Mouse (Mus musculus): ENCODE results near the gene Hcar2. TPM values are rescaled to one million over a fixed set of nuclear protein-coding genes. Genes with fewer than 3 reads are reported as not detected.

Hcar2 gene
- polyA plus RNA-seq (2015; fragmentation: Illumina TruSeq; extraction: RNeasy Lipid Tissue Mini Kit (QIAGEN cat#74804); ENCODE audit: insufficient read depth, low replicate concordance) = 10.4 TPM

GRCm38 (mm10) chr5:123865365-123865764 lies at the start of gene Hcar2:
Gene Hcar2, minus strand, starts transcription at chr5:123865499.

GRCm38 (mm10) chr5:123906976-123907630 lies 41.8 kb upstream of the Hcar2 start, which contains the start of gene Denr:
Gene Denr, plus strand, starts transcription at chr5:123907175.

GRCm38 (mm10) chr5:123879928-123880327 lies 14.6 kb upstream of the Hcar2 start, which contains the start of gene Hcar1:
Gene Hcar1, minus strand, starts transcription at chr5:123880020.

Other genes with a start within 250 kb of the Hcar2 start
- 36.5 TPM for gene Clip1, start 180.9 kb downstream of the Hcar2 start, polyA plus RNA-seq (2015; fragmentation: Illumina TruSeq; extraction: RNeasy Lipid Tissue Mini Kit (QIAGEN cat#74804); ENCODE audit: insufficient read depth, low replicate concordance)
- gene Zcchc8, start 144.4 kb downstream of the Hcar2 start, polyA plus RNA-seq (2015; fragmentation: Illumina TruSeq; extraction: RNeasy Lipid Tissue Mini Kit (QIAGEN cat#74804); ENCODE audit: insufficient read depth, low replicate concordance) = 87.5 TPM
- 274 TPM for gene Rsrc2, start 116.1 kb downstream of the Hcar2 start, polyA plus RNA-seq (2015; fragmentation: Illumina TruSeq; extraction: RNeasy Lipid Tissue Mini Kit (QIAGEN cat#74804); ENCODE audit: insufficient read depth, low replicate concordance)
- 6.4 TPM for gene Kntc1, start 115.8 kb downstream of the Hcar2 start, polyA plus RNA-seq (2015; fragmentation: Illumina TruSeq; extraction: RNeasy Lipid Tissue Mini Kit (QIAGEN cat#74804); ENCODE audit: insufficient read depth, low replicate concordance)
- gene Hcar1, start 14.5 kb upstream of the Hcar2 start, polyA plus RNA-seq (2015; fragmentation: Illumina TruSeq; extraction: RNeasy Lipid Tissue Mini Kit (QIAGEN cat#74804); ENCODE audit: insufficient read depth, low replicate concordance) = 0.94 TPM
- gene Denr, start 41.7 kb upstream of the Hcar2 start, polyA plus RNA-seq (2015; fragmentation: Illumina TruSeq; extraction: RNeasy Lipid Tissue Mini Kit (QIAGEN cat#74804); ENCODE audit: insufficient read depth, low replicate concordance) = 100 TPM
- 1.5 TPM for gene Gm43518, start 61.9 kb upstream of the Hcar2 start, polyA plus RNA-seq (2015; fragmentation: Illumina TruSeq; extraction: RNeasy Lipid Tissue Mini Kit (QIAGEN cat#74804); ENCODE audit: insufficient read depth, low replicate concordance)
- gene Ccdc62, start 65.2 kb upstream of the Hcar2 start, polyA plus RNA-seq (2015; fragmentation: Illumina TruSeq; extraction: RNeasy Lipid Tissue Mini Kit (QIAGEN cat#74804); ENCODE audit: insufficient read depth, low replicate concordance) = 9.3 TPM
- gene Hip1r, start 108.1 kb upstream of the Hcar2 start, polyA plus RNA-seq (2015; fragmentation: Illumina TruSeq; extraction: RNeasy Lipid Tissue Mini Kit (QIAGEN cat#74804); ENCODE audit: insufficient read depth, low replicate concordance) = 31.3 TPM
- 20.3 TPM for gene Vps37b, start 166.8 kb upstream of the Hcar2 start, polyA plus RNA-seq (2015; fragmentation: Illumina TruSeq; extraction: RNeasy Lipid Tissue Mini Kit (QIAGEN cat#74804); ENCODE audit: insufficient read depth, low replicate concordance)
- gene Abcb9, start 230.3 kb upstream of the Hcar2 start, polyA plus RNA-seq (2015; fragmentation: Illumina TruSeq; extraction: RNeasy Lipid Tissue Mini Kit (QIAGEN cat#74804); ENCODE audit: insufficient read depth, low replicate concordance) = 1.5 TPM
- 11.8 TPM for gene Ogfod2, start 246.8 kb upstream of the Hcar2 start, polyA plus RNA-seq (2015; fragmentation: Illumina TruSeq; extraction: RNeasy Lipid Tissue Mini Kit (QIAGEN cat#74804); ENCODE audit: insufficient read depth, low replicate concordance)